Mouse (Mus musculus) bone marrow macrophage, adult 2 months (primary cell): ENCODE data around the gene Mtf1.

Experiments
- CTCF ChIP-seq: IDR thresholded peaks from 2 replicates; pipeline ENCODE4 v1.5.1; 2012; ENCODE audit warnings: low read depth, mild to moderate bottlenecking, low read length, moderate library complexity
- POLR2A ChIP-seq: IDR thresholded peaks from 2 replicates; pipeline ENCODE4 v1.6.1; 2012; ENCODE audit warnings: mild to moderate bottlenecking, low read depth, low read length, borderline replicate concordance

DNA sequence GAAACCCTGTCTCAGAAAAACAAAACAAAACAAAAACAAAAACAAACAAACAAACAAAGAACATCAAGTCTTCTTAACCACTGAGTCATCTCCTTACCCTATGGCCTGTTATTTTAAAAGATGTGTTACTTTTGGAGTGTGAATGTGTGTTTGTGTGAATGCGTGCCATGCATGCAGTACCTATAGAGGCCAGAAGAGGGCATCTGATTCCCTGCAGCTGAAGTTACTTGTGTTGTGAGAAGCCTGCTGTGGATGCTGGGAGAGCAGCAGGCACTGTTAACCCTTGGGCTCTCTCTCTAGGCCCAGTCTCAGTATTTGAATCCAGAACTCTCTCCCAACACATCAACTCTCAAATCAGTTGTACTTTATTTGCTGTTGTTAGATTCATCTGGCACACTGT, 70.8 kb downstream of the Mtf1 start:
- no peak for TF ChIP-seq CTCF
- no peak for TF ChIP-seq POLR2A
